Mouse (Mus musculus): ENCODE data around the gene Tepsin.

DNA sequence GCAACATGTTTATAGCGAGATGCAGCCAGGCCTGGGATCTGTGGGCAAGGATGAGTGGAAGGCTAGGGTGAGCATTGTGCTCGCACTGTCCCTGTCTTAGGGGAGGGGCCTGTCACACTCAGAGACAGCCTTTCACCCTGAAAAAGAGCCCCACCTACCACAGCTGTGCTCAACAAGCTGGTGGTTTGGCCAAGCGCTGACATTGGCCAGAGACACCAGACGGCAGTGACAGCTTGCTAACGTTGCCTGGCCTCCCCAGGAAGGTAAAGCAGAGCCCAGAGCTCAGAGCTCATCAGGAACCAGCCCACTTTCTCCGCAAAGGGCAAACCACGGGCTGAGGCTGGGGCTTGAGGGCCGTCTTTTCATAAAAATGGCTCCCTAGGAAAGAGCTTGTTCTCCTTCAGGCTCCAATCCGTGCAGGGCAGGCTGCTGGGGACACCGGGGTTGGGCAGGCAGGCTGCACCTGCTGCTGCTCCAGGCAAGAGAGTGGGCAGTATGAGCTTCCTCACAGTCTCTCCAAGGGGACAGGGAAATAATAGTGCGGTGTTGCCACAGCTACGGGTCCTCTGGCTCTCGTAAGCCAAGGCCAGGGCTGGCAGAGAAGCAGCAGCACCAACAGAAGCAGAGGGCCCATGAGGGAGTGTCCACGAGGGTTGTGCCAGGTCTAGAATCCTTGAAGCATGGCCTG is 47.3 kb downstream of the Tepsin start:
- no peak for TF ChIP-seq CTCF (IDR thresholded peaks at IDR 0.05; ENCODE audit: low read depth)
- no peak for TF ChIP-seq EP300 (IDR thresholded peaks at IDR 0.05; ENCODE audit: low read depth)

Measured in heart, postnatal 0 days (tissue).